Mouse (Mus musculus): ENCODE measurements around the gene Asrgl1.

Asrgl1 gene

DNA sequence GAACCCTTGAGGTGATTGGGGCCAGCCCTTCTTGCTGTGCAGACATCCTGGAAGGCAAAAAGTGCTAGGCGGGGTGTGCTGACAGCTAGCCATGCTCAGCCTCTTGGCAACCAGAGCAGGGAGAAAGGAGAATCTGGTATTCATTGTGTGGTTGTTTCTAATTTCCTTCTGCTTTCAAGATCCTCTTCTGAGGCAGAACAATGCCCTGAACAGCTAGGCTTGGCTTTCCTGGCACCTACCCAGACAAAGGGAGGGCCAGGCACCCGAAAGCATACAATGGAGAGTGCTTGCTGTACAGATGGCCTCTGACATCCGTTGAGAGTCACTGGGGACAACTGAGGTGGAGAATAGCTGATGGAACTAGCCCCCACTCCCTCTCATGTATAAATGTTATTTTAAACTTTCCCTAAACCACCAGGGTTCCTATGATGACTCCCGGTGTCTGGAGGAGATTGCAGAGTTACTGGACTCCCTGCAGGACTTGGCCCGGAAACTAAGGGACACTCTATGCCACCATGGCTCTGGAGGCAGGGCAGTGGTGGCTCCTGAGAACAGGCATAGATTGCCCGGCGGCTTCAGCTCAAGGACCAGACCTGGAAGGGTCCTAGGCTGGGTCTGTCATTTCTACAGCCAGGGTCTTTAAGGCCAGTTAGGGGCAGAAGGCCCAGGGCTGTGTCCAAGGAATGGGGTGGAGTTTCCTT, 63.8 kb downstream of the Asrgl1 start:
- no peak for DNase-seq (ENCODE audit: low read depth)

DNA sequence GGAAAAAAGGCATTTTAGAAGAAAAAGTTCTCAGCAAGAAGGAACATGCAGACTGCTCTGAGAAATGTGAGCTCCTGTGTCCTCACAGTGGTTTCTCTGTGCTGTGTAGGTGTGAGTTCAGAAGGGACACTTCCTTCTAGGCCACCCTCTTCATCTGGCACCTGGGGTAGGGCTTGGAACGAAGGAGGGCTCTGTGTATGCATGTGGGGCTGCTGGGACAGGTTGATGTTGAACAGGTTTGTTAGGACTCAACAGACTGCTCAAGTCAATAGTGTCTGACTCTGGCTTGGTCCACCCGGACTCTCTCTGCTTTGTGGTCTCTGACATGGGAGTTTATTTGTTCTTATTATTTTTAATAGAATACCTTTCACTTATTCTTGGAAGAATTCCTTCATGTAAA, 65.1 kb downstream of the Asrgl1 start:
- no peak for DNase-seq (ENCODE audit: low read depth)

DNA sequence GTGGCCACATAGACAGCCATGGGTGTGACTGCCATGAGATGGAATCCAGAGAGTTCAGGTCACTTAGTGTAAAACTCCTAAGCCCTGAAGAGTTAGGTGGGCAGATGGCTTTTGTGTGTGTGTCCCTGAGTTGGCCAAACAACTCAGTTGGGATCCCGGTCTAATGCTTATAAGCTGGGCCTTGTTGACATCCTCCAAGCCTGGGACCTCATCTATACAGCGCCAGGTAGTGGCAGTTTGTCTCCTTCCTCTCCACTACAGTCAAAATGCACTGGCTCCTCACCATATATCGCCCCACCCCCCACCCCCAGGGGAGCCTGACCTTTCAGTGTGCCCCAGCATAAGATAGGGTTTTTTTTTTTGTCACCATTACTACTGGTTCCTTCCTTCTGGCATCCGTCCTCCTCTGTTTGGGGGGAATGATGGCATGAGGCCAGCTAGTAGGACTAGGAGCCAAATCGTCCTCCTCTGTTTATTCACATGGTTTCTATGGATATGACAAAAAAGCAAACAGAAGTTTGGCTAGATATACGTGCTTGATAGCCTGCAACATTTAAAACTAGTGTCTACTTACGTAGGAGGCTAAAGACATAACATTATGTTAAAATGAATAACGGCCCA, 65.6 kb downstream of the Asrgl1 start:
- no peak for DNase-seq (ENCODE audit: low read depth)

GRCm38 (mm10) chr19:9067292-9067691, 68.1 kb downstream of the Asrgl1 start:
- no peak for DNase-seq (ENCODE audit: low read depth)

- DNase-seq (ENCODE audit: low read depth) = no peak
Observed at GRCm38 (mm10) chr19:9065621-9066561, 69.5 kb downstream of the Asrgl1 start.

- no peak for DNase-seq (ENCODE audit: low read depth)
Observed at GRCm38 (mm10) chr19:9063831-9064230, 71.6 kb downstream of the Asrgl1 start.

GRCm38 (mm10) chr19:9062822-9063221, 72.6 kb downstream of the Asrgl1 start:
- no peak for DNase-seq (ENCODE audit: low read depth)

- DNase-seq (ENCODE audit: low read depth) = no peak
Observed at GRCm38 (mm10) chr19:9061221-9061893, 74.1 kb downstream of the Asrgl1 start.

- no peak for DNase-seq (ENCODE audit: low read depth)
Observed at GRCm38 (mm10) chr19:9060103-9060502, 75.3 kb downstream of the Asrgl1 start.

All from c-Kit-positive CD71-positive TER-119-negative erythroid progenitor cells, embryonic 14.5 days (primary cell).